Mouse (Mus musculus): ENCODE measurements around the gene Rpl36-ps4.
A peak's percentile ranks its signal among the peaks of the same experiment; 100 is the strongest.

DNA sequence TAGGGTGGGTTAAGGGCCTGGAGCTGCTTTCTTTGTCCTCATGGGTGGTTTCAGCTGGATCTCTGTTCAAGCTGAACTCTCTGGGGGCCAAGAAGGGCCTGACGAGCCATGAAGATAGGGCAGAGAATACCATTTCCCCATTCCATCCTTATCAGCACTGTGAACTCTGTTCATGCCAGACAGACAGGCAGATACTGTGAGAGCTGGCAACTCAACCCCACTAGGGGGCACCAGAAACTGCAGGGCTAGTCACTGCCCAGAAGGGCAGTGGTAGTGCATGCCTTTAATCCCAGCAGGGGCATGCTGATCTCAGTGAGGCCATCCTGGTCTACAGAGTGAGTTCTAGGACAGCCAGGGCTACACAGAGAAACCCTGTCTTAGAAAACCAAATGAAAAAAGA, 38.2 kb upstream of the Rpl36-ps4 start:
- TF ChIP-seq CTCF (IDR thresholded peaks at IDR 0.05; ENCODE audit: control insufficient read depth, insufficient read depth, insufficient read length) (peak; percentile 46), CEBPB (IDR thresholded peaks at IDR 0.05; ENCODE audit: low read depth) (no peak), USF1 (IDR thresholded peaks at IDR 0.05; ENCODE audit: low read depth) (no peak), MAX (IDR thresholded peaks at IDR 0.05) (no peak), MYOG (IDR thresholded peaks at IDR 0.05; ENCODE audit: control insufficient read depth, extremely low read depth, insufficient read length) (no peak), FOSL1 (IDR thresholded peaks at IDR 0.05; ENCODE audit: insufficient read depth, low read length, poor library complexity, severe bottlenecking) (no peak), MYOD1 (IDR thresholded peaks at IDR 0.05; ENCODE audit: control insufficient read depth, insufficient read length, low read depth) (no peak)

Data from C2C12 (cell line).